8 mouse cellular contexts compared by ENCODE assay signal in the genomic region with DNA sequence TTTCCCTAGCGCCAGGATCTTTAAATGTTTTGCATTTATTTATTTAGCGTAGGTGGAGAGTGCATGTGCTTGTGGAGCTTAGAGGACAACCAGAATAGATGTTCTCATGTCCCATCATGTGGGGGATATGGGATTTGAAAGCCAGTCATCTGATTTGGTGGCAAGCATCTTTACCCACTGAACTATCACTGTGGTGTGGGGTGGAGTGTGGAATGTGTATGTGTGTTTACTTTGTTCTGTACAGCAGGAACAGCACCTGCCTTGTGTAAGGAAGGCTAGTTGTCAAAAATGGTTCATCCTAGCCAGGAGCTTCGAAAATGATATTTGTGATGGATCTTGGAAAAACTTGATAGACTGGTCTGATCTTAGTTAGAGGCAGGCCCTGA. TPM values are rescaled to one million over a fixed set of nuclear protein-coding genes. Genes with fewer than 3 reads are reported as not detected.
A peak's percentile ranks its signal among the peaks of the same experiment; 100 is the strongest.
DNase-seq lines count a peak whose midpoint lies in the region; ATAC-seq and TF ChIP-seq lines count a peak whose summit lies in the region.

No protein-coding gene starts in this region.

- TF ChIP-seq CTCF in lung, embryonic 14.5 days (IDR thresholded peaks at IDR 0.05; ENCODE audit: low read depth), result no peak; the same call in 1 of the 2 replicates
- no peak for TF ChIP-seq CTCF in intestine, postnatal 0 days (IDR thresholded peaks at IDR 0.05; ENCODE audit: low read depth)

- H3K36me3 ChIP-seq in lung, embryonic 14.5 days (ENCODE audit: insufficient read depth), result no peaks in the 10 kb centered on the region
- H3K36me3 ChIP-seq in embryonic facial prominence, embryonic 13.5 days, result 0 out of 2 replicates have a peak, but pooled peaks cover 3% of the 10 kb centered on the region
- H3K36me3 ChIP-seq in intestine, postnatal 0 days (ENCODE audit: control insufficient read depth, insufficient read depth), result 0 out of 2 replicates have a peak, but pooled peaks cover 4% of the 10 kb centered on the region
- H3K36me3 ChIP-seq in myocyte (ENCODE audit: control insufficient read depth, insufficient read depth), result no peaks in the 10 kb centered on the region

- peak overlapping the region; percentile 86; the same call in 1 of the 2 replicates for H3K9ac ChIP-seq in lung, embryonic 14.5 days
- peak overlapping the region; percentile 88 for H3K9ac ChIP-seq in embryonic facial prominence, embryonic 13.5 days
- peak overlapping the region; percentile 63; the same call in 1 of the 2 replicates for H3K9ac ChIP-seq in intestine, postnatal 0 days (ENCODE audit: low read depth, low read length)

- 13% methylated on average over 3 of the region's 3 CpGs for WGBS in lung, embryonic 14.5 days
- WGBS in embryonic facial prominence, embryonic 13.5 days, result 12% methylated on average over 3 of the region's 3 CpGs
- WGBS in intestine, postnatal 0 days, result 13% methylated on average over 3 of the region's 3 CpGs

- H3K4me1 ChIP-seq in lung, embryonic 14.5 days (ENCODE audit: insufficient read depth), result peaks cover 6% of the 10 kb centered on the region; the same call in 1 of the 2 replicates
- peaks cover 16% of the 10 kb centered on the region for H3K4me1 ChIP-seq in embryonic facial prominence, embryonic 13.5 days
- H3K4me1 ChIP-seq in intestine, postnatal 0 days (replicated peaks; ENCODE audit: control insufficient read depth, insufficient read depth, low read length), result 0 out of 2 replicates have a peak, but pooled peaks cover 3% of the 10 kb centered on the region

- H3K27ac ChIP-seq in lung, embryonic 14.5 days (ENCODE audit: low read depth), result peak overlapping the region; percentile 84
- H3K27ac ChIP-seq in embryonic facial prominence, embryonic 13.5 days, result peak overlapping the region; percentile 92
- H3K27ac ChIP-seq in intestine, postnatal 0 days (ENCODE audit: low read depth, low read length), result peak overlapping the region; percentile 97; the same call in 1 of the 2 replicates

- peaks cover 5% of the 10 kb centered on the region for H3K79me2 ChIP-seq in myocyte (ENCODE audit: control insufficient read depth, insufficient read depth)

- no peak for TF ChIP-seq POLR2A in myocyte (IDR thresholded peaks at IDR 0.05; ENCODE audit: insufficient read length, low read depth)

- no peaks in the 10 kb centered on the region for H3K27me3 ChIP-seq in lung, embryonic 14.5 days (ENCODE audit: insufficient read depth, low read length)
- no peaks in the 10 kb centered on the region for H3K27me3 ChIP-seq in embryonic facial prominence, embryonic 13.5 days
- no peaks in the 10 kb centered on the region for H3K27me3 ChIP-seq in intestine, postnatal 0 days (replicated peaks; ENCODE audit: control insufficient read depth, insufficient read depth, low read length)
- H3K27me3 ChIP-seq in myocyte (ENCODE audit: control insufficient read depth, insufficient read depth, insufficient read length), result peaks cover 5% of the 10 kb centered on the region

- peak; percentile 42 for ATAC-seq in lung, embryonic 14.5 days (ENCODE audit: insufficient read depth)
- ATAC-seq in embryonic facial prominence, embryonic 13.5 days (ENCODE audit: insufficient number of reproducible peaks, insufficient read depth, low FRiP score, low TSS enrichment, low read depth), result no peak
- peak; percentile 4; the same call in 1 of the 2 replicates for ATAC-seq in intestine, postnatal 0 days

- peak overlapping the region; percentile 70 for H3K4me3 ChIP-seq in lung, embryonic 14.5 days (ENCODE audit: low read depth, low read length)
- peak overlapping the region; percentile 66 for H3K4me3 ChIP-seq in embryonic facial prominence, embryonic 13.5 days
- peak overlapping the region; percentile 56 for H3K4me3 ChIP-seq in intestine, postnatal 0 days (ENCODE audit: low read depth, low read length)
- H3K4me3 ChIP-seq in myocyte, result peak overlapping the region; percentile 45

- peak overlapping the region; percentile 66 for H3K4me2 ChIP-seq in lung, embryonic 14.5 days
- H3K4me2 ChIP-seq in embryonic facial prominence, embryonic 13.5 days, result peak overlapping the region; percentile 64
- peak overlapping the region; percentile 71 for H3K4me2 ChIP-seq in intestine, postnatal 0 days (replicated peaks; ENCODE audit: low read depth)
- H3K4me2 ChIP-seq in myocyte (ENCODE audit: low read depth), result peak overlapping the region; percentile 97

- DNase-seq in lung, embryonic 14.5 days, result no peak
- DNase-seq in lung, postnatal 4 days, result no peak
- no peak for DNase-seq in thymus, postnatal 0 days (ENCODE audit: low spot score)
- no peak for DNase-seq in spleen, postnatal 14 days (ENCODE audit: low spot score in 2 of 2)
- DNase-seq in kidney, adult 18-20 months, result no peak

- H3K9me3 ChIP-seq in lung, embryonic 14.5 days (ENCODE audit: low read depth, low read length), result no peaks in the 10 kb centered on the region
- H3K9me3 ChIP-seq in embryonic facial prominence, embryonic 13.5 days, result no peaks in the 10 kb centered on the region
- H3K9me3 ChIP-seq in intestine, postnatal 0 days (ENCODE audit: control insufficient read depth), result no peaks in the 10 kb centered on the region

- peak overlapping the region; percentile 87 for H3ac ChIP-seq in myocyte (ENCODE audit: control insufficient read depth, insufficient read length)

TF ChIP-seq in myocyte, 11 proteins besides CTCF, POLR2A, EP300 and RAD21:
- no peak for TF ChIP-seq CEBPB (IDR thresholded peaks at IDR 0.05; ENCODE audit: insufficient read depth, poor library complexity, severe bottlenecking)
- TF ChIP-seq SRF (IDR thresholded peaks at IDR 0.05; ENCODE audit: control insufficient read depth, insufficient read length, low read depth), result no peak
- no peak for TF ChIP-seq TCF12 (IDR thresholded peaks at IDR 0.05; ENCODE audit: insufficient read depth, poor library complexity, severe bottlenecking)
- no peak for TF ChIP-seq POLR2AphosphoS2 (IDR thresholded peaks at IDR 0.05; ENCODE audit: insufficient read length, low read depth)
- no peak for TF ChIP-seq REST (IDR thresholded peaks at IDR 0.05; ENCODE audit: insufficient read depth, insufficient read length)
- TF ChIP-seq MAX (IDR thresholded peaks at IDR 0.05; ENCODE audit: low read depth), result no peak
- no peak for TF ChIP-seq E2F4 (IDR thresholded peaks at IDR 0.05; ENCODE audit: insufficient read depth)
- no peak for TF ChIP-seq USF1 (IDR thresholded peaks at IDR 0.05; ENCODE audit: low read depth)
- TF ChIP-seq TCF3 (IDR thresholded peaks at IDR 0.05; ENCODE audit: insufficient read length, low read depth), result no peak
- TF ChIP-seq MYOD1 (IDR thresholded peaks at IDR 0.05; ENCODE audit: control insufficient read depth in 1 of 3, insufficient read length in 2 of 3, low read depth in 2 of 3), result no peak
- TF ChIP-seq MYOG (IDR thresholded peaks at IDR 0.05; ENCODE audit: control insufficient read depth in 1 of 3, insufficient read depth in 1 of 3, insufficient read length in 2 of 3, low read depth in 2 of 3), result no peak
TF ChIP-seq in myocyte: peak in this region for 0.

RNA-seq across cellular contexts. Expression of a gene that starts 0.5 kb away (rescaled TPM):
- 33.1 and 35.0 TPM in 2 replicates for polyA plus RNA-seq in lung, embryonic 14.5 days (2014; fragmentation: Nextera tagmentation; extraction: Ambion mirVana)
- 55.7 and 60.3 TPM in 2 replicates for polyA plus RNA-seq in embryonic facial prominence, embryonic 13.5 days (2015; fragmentation: Nextera tagmentation; extraction: Ambion mirVana)
- 27.4 and 32.2 TPM in 2 replicates for polyA plus RNA-seq in intestine, postnatal 0 days (2015; fragmentation: Nextera tagmentation; extraction: Ambion mirVana)
- 17.1 TPM for polyA plus RNA-seq in myocyte (2012; fragmentation: generic; extraction: Trizol)
- 17.9 and 19.9 TPM in 2 replicates for polyA plus RNA-seq in thymus, postnatal 0 days (2015; fragmentation: Nextera tagmentation; extraction: Ambion mirVana)

RNA-seq across cellular contexts. Expression of a gene that starts 24.4 kb away (rescaled TPM):
- polyA plus RNA-seq in lung, embryonic 14.5 days (2014; fragmentation: Nextera tagmentation; extraction: Ambion mirVana), result not detected in 2 replicates
- polyA plus RNA-seq in embryonic facial prominence, embryonic 13.5 days (2015; fragmentation: Nextera tagmentation; extraction: Ambion mirVana), result not detected in 2 replicates
- not detected in 2 replicates for polyA plus RNA-seq in intestine, postnatal 0 days (2015; fragmentation: Nextera tagmentation; extraction: Ambion mirVana)
- polyA plus RNA-seq in myocyte (2012; fragmentation: generic; extraction: Trizol), result not detected
- polyA plus RNA-seq in thymus, postnatal 0 days (2015; fragmentation: Nextera tagmentation; extraction: Ambion mirVana), result not detected in 2 replicates

RNA-seq across cellular contexts. Expression of a gene that starts 30.6 kb away (rescaled TPM):
- 0.11 and 0.16 TPM in 2 replicates for polyA plus RNA-seq in lung, embryonic 14.5 days (2014; fragmentation: Nextera tagmentation; extraction: Ambion mirVana)
- polyA plus RNA-seq in embryonic facial prominence, embryonic 13.5 days (2015; fragmentation: Nextera tagmentation; extraction: Ambion mirVana), result 0.24 and 0.48 TPM in 2 replicates
- 16.4 and 23.0 TPM in 2 replicates for polyA plus RNA-seq in intestine, postnatal 0 days (2015; fragmentation: Nextera tagmentation; extraction: Ambion mirVana)
- polyA plus RNA-seq in myocyte (2012; fragmentation: generic; extraction: Trizol), result not detected
- polyA plus RNA-seq in thymus, postnatal 0 days (2015; fragmentation: Nextera tagmentation; extraction: Ambion mirVana), result 0.08 and 0.09 TPM in 2 replicates

RNA-seq across cellular contexts. Expression of a gene that starts 33.0 kb away (rescaled TPM):
- 2.6 and 3.4 TPM in 2 replicates for polyA plus RNA-seq in lung, embryonic 14.5 days (2014; fragmentation: Nextera tagmentation; extraction: Ambion mirVana)
- 1.8 and 4.7 TPM in 2 replicates for polyA plus RNA-seq in embryonic facial prominence, embryonic 13.5 days (2015; fragmentation: Nextera tagmentation; extraction: Ambion mirVana)
- polyA plus RNA-seq in intestine, postnatal 0 days (2015; fragmentation: Nextera tagmentation; extraction: Ambion mirVana), result 0.07 and 0.21 TPM in 2 replicates
- polyA plus RNA-seq in myocyte (2012; fragmentation: generic; extraction: Trizol), result not detected
- polyA plus RNA-seq in thymus, postnatal 0 days (2015; fragmentation: Nextera tagmentation; extraction: Ambion mirVana), result 0.09 and 0.24 TPM in 2 replicates

RNA-seq across cellular contexts. Expression of a gene that starts 53.5 kb away (rescaled TPM):
- not detected in 2 replicates for polyA plus RNA-seq in lung, embryonic 14.5 days (2014; fragmentation: Nextera tagmentation; extraction: Ambion mirVana)
- not detected in 2 replicates for polyA plus RNA-seq in embryonic facial prominence, embryonic 13.5 days (2015; fragmentation: Nextera tagmentation; extraction: Ambion mirVana)
- 6.8 TPM in 2 replicates for polyA plus RNA-seq in intestine, postnatal 0 days (2015; fragmentation: Nextera tagmentation; extraction: Ambion mirVana)
- polyA plus RNA-seq in myocyte (2012; fragmentation: generic; extraction: Trizol), result not detected
- 0.16 and 0.28 TPM in 2 replicates for polyA plus RNA-seq in thymus, postnatal 0 days (2015; fragmentation: Nextera tagmentation; extraction: Ambion mirVana)

Comparison
In these comparisons a context has a peak if more than half of its experiments do, and no peak if none do; other contexts are left out.
1. RNA of a gene that starts 30.6 kb away (polyA plus RNA-seq): 16.4 to 23.0 TPM in intestine, postnatal 0 days; 0.24 to 0.48 TPM in embryonic facial prominence, embryonic 13.5 days, 0.11 to 0.16 TPM in lung, embryonic 14.5 days, 0.08 to 0.09 TPM in thymus, postnatal 0 days and not detected in myocyte (single experiment); every median in the first group is over 10 times any median in the second.
2. Peak in every context shown above with its lines, with median percentiles within 50 percentile points of each other: H3K27ac ChIP-seq, H3K4me2 ChIP-seq, H3K4me3 ChIP-seq and H3K9ac ChIP-seq.